Mouse (Mus musculus): Measurements from ENCODE around the gene Aspdh. TPM values are rescaled to one million over a fixed set of nuclear protein-coding genes. Genes with fewer than 3 reads are reported as not detected.

The Aspdh gene
- total RNA-seq, 2 experiments from 2014 or later, result 0.63 TPM; not detected in 1

DNA sequence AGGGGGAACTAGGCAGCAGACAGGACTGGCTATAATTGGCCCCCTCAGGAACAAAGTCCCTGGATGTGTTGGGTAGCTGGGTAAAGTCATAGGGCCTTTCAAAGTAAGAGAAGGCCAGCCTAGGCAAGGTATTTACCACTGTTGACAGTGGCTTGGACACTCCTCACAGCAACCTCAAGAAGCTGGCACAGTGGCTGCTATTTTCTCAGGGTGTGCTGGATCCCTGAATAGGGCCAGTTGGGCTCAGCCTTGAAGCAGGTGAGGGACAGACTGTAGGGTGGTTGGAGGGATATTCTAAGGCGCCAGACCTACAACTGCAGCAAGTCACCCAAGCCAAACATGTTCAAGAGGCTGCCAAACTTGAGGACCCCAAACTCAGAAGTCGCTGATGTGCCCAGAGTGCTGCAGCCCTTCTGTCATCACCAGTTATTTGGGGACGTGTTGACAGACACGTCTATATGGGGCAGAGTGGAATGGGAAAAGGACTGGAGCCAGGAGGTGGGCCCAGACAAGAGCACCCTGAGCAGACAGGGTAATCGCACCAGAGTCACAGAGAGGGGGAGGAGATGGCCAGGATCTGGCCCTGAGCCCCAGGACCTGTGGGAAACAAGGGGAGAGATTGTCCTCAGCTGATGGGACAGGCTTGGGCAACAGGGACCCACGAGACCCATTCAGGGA lies 6.8 kb downstream of the Aspdh start:
- DNase-seq, result no peak

DNA sequence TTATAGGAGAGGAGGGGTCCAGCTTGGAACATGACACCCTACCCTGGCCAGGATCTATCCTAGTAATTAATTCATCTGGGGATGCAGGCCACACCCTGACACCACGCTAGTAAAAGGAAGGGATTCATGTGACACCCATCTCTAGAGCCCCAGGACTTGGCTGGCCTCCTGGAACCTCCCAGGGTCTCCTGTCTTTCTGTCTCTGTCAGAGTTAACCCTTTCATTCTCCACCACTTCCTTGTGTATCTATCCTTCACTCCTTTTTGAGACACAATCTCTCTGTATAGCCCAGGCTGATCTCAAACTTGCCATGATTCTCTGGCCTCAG lies 7.3 kb downstream of the Aspdh start:
- no peak for DNase-seq

DNA sequence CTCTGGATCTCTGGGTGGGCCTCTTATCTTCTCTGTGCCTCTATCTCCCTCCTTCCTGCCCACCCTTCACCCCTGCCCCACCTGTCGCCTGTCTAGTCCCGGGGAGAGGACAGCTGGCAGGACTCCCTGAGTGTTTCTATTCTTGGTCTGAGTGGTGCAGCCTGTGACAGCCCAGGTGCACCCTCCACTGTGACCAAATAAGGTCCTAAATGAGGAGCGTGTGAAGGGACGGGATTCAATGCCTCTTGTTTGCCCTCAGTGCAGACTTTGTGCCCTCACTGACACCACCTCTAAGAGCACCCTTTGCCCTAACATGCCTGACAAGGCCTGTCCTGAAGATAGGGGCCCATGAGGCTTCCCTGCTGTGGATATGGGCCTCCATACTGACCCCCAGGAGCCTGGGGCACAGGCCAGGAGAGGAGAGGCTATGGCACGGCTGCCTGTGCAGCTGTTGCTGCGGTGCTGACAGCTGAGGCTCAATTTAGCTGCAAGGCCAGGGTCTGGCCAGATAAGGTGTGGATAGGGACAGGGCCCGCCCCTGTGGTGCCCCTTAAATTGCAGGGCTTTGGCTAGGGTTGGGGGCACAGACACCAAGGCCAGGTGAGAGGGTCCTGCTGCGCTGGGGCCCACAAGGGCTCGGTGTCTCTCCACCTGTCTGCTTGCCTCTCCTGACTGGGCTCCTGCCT lies 7.9 kb downstream of the Aspdh start:
- no peak for DNase-seq

DNA sequence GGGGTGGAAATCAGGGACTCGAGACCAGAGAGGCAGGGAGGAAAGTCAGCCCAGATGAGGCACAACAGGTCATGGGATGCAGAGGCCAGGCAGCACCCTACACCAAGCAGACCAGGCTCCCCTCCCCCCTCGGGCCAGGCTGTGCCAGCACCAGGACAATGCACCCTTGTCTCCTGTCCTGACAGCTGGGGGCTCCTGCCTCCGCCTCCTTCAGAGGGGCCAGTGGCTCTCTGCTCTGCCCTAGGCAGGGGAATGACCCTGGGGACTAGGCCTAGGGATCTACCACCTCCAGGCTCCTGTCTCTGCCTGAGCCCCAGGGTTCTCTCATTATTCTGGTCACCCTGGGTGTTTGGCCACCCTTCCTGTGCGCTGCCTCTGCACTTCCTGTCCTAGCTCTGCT lies 9.2 kb downstream of the Aspdh start:
- no peak for DNase-seq

DNA sequence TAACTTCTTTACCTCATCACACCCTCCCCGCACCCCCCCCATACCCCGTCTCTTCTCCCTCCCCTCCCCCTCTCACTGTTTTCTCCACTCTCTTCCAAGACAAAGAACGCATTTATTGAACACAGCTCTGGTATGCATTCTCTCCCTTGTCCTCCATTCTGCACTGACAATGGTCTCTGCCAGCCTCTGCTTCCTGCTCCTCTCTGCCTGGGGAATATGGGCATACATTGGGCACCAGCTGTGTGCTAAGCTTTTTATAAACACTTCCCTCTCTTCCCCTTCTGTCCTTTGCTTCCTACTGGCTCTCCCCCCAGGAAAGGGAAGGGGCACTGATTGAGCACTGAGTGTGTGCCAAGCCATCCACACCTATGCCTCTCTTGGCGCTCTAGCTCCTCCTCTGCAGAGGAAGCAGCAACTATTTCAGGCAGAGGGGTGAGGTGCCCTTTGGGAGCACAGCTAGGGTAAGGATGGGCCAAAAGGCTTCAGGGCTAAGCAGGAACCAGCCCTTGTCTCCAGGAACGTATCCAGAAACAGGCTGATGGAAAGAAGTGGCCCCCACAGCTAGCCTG lies 9.9 kb downstream of the Aspdh start:
- DNase-seq, result no peak

DNA sequence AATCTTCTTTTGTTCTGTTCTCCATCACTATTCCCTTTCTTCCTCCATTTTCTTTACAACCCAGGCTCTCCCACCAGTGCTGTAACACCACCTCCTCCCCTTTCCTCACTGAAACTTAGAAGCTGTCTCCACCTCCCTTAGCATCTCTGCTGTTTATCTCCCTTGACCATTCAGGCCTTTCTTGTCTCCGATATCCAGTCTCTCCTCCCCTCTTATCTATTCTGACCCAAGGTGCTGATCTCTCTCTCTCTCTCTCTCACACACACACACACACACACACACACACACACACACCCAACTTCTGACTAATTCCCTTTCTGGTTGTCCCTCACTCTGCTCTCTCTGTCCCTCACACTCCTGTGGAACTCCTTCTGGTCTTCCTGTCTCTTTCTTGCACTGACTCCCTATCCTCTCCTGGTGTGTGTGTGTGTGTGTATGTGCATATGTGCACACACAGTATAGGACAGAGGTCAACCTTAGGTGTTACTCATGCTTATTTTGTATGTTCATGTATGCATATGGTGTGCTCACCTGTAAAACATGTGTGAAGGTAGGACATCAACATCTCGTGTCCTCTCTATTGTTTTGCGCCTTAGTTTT lies 17.7 kb downstream of the Aspdh start:
- DNase-seq, result no peak

DNA sequence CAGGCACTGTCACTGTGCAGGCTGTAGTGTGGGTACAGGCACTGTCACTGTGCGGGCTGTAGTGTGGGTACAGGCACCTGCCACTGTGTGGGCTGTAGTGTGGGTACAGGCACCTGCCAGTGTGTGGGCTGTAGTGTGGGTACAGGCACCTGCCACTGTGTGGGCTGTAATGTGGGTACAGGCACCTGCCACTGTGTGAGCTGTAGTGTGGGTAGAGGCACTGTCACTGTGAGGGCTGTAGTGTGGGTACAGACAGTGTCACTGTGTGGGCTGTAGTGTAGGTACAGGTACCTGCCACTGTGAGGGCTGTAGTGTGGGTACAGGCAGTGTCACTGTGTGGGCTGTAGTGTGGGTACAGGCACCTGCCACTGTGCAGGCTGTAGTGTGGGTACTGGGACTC lies 18.9 kb downstream of the Aspdh start:
- DNase-seq, result no peak

DNA sequence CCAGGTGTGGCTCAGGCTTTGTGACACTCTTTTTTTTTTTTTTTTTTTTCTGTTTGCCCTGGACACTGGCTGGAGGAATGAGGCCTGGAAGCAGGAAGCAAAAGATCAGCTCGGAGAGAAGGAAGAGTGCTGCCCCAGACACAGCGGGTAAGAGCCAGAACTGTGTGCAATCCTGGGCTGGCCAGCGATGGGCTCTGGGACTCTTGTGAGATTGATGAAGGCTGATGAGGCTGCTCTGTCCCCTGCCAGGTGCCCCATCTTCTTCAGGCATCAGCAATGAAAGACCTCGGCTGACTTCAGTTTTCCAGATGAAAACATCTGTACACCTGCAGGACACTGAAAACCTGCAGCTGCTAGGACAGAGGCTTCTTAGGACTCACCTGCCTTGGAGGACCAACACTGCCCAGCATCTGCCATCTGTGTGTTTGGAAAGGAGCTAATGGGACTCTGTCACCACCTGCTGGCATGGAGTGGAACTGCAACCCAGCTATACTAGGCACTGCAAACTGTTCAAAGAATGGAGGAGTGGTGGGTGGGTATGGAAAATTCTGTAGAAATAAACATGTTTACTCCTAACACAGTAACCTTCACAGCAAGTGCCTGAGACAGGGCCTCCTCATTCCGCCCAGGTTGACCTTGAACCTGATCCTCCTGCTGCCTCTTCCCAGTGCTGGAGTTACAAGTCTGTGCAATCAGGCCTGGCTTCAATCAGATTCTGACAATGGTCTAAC lies 19.8 kb downstream of the Aspdh start:
- peak; percentile 71 to 78 for DNase-seq

DNA sequence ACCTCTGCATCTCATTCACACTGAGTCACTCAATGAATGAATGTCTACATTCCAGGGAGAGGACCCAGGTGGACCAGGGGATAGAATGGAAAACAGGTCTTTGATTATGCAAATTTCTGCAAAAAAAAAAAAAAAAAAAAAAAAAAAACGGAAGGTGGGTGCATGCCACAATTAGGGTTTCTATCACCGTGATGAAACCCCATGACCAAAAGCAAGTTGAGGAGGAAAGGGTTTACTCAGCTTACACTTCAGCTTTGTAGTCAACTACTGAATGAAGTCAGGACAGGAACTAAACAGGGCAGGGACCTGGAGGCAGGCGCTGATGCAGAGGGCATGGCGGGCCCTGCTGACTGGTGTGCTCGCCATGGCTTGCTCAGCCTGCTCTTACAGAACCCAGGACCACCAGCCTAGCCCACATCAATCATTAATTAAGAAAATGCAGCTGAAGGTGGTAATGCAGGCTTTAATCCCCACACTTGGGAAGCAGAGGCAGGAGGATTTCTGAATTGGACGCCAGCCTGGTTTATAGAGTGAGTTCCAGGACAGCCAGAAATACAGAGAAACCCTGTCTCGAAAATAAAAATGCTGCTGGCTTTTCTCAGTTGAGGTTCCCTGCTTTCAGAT lies 20.5 kb downstream of the Aspdh start:
- DNase-seq, result no peak

DNA sequence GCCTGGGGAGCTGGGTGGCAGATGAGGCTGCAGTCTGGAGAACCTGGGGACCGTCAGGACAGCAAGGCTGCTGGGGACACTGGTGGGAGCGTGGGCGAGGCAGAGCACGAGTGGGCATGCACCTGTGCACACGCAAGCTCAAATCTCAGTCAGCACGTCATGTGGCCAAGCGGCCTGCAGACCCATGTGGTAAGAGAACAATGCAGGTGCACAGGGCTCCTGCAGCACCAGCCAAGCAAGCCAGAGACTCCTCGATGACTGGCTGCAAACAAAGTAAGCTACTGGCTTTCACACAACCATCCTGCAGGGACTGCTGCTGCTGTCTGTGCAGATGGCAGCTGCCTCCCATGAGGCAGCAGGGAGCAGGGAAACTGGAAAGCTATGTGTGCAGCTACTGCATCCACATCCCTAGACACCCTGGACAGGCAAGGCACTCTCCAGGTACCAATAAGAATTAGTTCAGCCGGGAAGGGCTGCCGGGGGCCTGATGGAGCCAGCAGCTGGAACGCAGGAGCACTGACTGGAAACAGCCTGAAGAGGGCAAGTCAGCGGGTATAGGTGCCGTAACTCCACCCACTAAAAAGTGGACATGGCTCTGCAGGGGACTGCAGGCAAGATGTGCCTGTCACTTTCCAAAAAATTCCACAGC lies 21.9 kb downstream of the Aspdh start:
- DNase-seq, result no peak

DNA sequence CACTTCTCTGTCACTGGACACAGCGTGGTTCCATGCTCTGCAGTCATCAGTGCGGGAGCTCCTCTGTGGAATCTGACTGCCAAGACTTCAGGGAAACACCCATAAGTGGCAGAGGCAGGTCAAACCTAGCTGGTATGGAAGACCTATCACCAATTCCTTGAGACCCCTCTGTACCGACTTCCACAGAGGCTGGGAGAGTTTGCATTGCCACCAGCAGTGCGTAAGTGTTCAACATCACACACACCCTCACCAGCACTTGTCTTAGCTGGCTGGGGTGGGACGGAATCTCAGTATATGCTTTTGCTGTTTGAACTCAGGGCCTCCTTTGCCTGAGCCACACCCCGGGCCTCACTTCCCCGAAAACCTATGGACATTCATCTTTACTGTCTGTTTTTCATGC lies 22.7 kb downstream of the Aspdh start:
- no peak for DNase-seq

DNA sequence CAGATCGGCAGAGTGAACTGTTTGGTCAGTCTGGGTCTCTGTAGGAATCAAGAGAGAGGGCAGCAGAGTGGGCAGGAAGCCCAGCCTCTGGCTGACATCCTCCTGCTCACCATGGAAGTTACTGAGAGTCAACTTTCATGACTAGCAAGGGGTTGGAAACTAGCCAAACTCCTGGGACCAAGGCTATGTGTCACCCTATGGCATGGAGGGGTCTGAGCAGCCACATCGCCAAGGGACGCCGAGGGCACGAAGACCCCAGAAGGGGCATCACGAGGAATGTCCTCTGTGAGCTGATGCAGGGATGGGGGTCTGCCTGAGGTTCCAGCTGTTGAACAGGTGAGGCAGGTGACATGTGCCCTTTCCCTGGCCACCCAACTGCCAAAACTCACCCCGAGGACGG lies 23.4 kb downstream of the Aspdh start:
- no peak for DNase-seq

DNA sequence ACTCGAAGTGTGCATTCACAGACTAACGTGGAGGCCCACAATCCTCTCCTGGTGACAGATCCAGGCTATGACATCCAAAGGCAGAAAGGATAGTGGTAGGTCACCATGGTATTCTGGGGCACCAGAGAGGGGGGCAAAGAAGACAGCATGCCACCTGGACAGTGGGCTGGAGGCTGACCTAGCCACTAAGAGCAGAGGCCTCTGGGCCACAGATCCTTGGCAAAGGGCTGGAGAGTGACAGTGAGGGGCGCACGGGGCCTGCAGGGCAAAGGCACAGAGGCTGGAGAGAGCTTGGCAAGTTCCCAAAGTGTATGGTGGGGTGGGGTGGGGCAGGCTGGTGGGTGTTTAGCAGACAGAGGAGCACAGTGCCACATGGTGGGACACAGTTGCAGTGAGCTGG lies 25.1 kb downstream of the Aspdh start:
- no peak for DNase-seq

DNA sequence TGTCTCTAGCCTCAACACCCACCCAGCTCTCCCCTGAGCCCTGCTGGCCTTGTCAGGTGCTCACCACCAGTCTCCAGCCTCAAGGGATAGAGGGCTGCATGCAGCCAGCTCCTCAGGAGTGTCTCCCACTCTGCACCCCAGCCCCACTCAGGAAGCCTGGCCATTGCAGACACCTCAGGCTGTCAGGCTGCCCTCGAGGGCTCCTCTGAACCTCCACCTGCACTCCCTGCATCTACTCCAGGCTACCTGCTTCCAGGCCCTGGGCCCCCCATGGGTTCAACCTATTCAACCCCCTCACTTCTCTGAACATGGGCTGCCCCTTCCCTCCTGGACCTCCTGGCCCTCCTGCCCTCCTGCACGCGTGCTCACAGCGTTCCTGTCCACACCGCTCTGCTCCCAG lies 26.2 kb downstream of the Aspdh start:
- no peak for DNase-seq

DNA sequence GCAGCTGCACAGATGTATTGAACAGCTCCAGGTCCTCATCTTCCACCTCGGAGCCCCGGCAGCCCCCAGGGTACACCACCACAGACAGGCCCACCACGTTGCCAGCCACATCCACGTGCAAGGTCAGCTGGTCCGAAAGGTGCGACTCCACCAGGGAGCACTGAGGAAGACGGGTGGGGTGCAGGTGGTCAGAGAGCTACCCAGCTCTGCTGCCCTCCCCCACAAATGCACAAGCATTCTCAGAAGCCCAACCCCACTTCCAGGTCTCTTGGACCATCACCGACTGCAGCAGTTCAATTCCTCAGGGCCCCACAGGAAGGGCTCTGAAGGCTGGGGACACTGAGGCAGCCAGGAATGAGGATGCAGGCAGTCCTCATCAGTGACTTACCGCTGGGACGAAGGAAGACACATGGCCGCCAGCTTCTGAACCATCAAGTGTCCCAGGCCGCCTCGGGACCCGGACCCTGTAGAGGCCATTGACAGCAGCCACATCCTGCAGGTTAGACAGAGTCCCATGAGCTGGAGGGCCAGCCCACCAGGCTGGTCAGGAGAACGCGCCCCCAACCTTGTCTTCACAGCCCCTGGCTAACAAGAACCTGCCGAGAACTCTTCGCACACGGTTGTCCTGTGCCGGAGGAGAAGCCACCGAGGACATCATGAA lies 27.1 kb downstream of the Aspdh start:
- no peak for DNase-seq

DNA sequence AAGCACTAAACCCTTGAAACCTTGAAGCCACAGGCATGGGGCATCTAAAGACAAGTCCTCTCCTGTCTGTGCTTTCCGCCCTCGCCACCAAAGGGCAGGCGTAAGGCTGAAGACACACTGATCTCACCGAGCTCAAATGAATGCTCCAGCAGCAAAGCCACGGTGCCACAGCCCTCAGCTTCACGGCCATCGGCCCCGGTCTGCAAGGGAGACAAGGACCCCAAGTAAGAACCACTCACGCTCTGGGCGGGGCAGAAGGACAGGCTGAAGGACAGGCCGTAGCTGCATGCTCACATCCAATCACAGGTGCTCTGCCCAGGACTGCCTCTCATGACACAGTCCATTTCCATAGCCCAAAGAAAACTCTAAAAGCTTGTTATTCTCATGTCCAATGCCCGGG lies 29.5 kb downstream of the Aspdh start:
- no peak for DNase-seq

DNA sequence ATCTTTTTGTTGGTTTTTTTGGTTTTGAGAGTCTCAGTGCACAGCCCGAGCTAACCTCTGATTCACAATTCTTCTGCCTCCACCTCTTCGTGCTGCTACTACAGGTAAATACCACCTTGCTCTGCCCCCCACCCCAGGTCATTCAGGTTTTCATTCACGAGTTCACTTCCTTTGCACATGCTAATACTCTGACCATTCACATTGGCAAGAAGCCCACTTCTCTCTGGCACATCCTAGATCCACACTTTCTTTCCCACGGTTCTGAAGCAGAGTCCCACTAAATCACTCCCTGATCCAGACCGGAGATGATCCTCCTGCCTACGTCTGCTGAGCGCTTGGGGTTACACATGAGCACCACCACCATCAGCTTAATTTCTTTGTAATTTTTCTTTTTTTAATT lies 29.9 kb downstream of the Aspdh start:
- no peak for DNase-seq

DNA sequence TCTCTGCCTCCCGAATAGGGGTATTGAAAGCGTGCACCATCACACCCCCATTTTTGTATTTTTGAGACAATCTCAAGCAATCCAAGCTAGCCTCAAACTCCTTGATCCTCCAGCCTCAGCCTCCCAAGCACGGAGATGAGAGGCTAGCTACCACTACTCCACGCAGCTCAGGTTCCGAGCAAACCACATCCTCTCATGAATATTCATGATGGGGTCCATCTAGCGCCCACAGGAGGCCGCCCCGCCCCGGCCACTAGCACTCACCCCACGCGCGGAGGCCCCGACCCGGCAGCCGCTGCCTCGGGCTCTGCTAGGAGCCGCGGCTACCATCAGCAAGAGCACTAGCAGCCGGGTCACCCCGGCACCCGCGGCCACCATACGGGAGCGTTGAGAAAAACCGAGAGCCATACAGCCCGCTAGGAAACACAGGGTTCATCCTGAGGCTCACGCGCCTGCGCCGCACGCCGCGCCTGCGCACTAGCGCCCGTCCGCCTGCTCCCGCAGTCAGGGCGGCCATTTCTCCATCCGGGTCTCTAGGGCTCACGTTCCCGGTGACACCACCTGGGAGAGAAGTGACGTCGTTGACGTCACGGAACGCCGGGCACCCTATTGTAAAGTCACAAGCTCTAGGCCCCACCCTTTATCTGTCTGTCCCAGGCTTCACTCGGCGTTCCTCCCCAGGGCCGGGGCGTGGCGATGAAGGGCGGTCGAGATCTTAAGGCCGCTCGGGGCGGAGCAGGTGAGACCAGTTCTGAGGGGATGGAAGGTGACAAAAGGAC lies 31.0 kb downstream of the Aspdh start, which contains the start of the genes Emc10 and Fam71e1:
Emc10 (minus strand) TSS at position 538 of the 779 bp plus-strand sequence.
Fam71e1 (plus strand) TSS at position 590 of the 779 bp plus-strand sequence.
- peak; percentile 98 to 99 for DNase-seq

DNA sequence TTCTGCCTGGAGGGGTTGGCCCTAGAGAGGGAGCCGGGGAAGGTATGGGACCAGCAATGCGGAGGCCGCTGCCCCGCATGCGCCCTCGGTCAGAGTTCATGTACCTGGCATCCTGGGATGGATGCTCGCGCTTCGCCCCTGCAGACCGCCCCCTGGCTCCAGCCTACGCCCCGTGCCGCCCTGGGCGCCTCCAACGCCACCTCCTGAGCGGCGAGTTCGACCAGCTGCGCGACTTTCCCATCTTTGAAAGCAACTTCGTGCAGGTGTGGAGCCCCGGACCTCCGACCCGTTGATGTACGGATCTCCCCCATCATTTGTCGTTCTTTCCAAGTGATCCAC lies 31.5 kb downstream of the Aspdh start:
- DNase-seq, result no peak

DNA sequence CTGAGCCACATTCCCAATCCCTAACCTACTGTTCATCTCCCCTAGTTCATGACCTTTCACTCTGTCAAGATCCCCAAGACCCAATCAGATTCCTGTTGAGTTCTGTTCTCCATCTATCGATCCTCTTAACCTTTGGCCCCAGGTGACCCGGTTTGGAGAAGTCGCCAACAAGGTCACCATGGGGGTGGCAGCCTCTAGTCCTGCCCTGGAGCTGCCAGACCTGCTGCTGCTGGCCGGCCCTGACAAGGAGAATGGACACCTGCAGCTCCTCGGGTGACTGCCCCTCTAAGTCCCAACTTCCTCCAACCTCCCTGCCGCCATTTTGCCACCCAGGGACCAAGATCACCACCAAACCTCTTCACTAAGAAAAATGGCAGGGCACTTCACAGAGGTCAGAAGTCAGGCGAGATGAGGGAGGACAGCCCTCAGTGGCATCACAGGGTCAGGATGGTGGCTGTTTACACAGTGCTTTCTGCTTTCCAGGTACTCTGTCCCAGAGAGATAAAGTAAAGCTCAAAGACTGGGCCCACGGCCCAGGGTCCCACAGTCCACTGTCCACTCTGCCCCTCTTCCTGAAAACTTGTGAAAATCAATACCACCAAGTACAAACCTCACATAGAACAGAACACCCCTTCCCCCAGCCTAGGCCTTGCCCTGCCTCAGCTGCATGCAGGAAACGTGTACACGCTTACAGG lies 32.3 kb downstream of the Aspdh start:
- DNase-seq, result no peak
